Mouse (Mus musculus): ENCODE results near the gene Dhcr7.

DNA sequence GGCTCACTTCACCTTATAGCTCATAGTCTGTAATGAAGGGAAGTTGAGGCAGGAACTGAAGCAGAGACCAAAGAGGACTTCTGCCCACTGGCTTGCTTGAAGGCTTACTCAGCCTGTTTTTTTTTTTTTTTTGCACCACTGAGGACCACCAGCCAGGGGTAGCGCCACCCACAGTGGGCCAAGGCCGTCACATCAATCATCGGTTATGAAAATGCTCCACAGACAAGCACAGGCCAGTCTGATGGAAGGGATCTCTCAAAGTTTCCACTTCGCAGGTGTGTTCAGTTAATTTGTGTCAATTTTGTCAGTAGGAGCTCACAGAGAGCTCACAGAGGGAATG is 291 bp downstream of the Dhcr7 start:
- TF ChIP-seq CTCF (IDR thresholded peaks at IDR 0.05; ENCODE audit: low read depth), result no peak
- TF ChIP-seq EP300 (IDR thresholded peaks at IDR 0.05; ENCODE audit: low read depth), result no peak
